In genomic region chr12:79989582-79990110, GRCm38 (mm10) we compare ENCODE assay signal across 9 mouse cellular contexts.
A peak's percentile ranks its signal among the peaks of the same experiment; 100 is the strongest.
DNase-seq lines count a peak whose midpoint lies in the region; ATAC-seq and TF ChIP-seq lines count a peak whose summit lies in the region.
"Had no signal": no experiment of that assay in that cellular context is flagged by ENCODE, and none has a peak within 500 bp of the region (broad histone marks: within the 10 kb centered on the region; RNA-seq: fewer than 3 reads in every experiment).

No protein-coding gene starts in this region.

- H3K4me1 ChIP-seq in lung, embryonic 14.5 days (ENCODE audit: insufficient read depth): peaks cover 64% of the 10 kb centered on the region
- H3K4me1 ChIP-seq in lung, adult 2 months (ENCODE audit: control insufficient read depth, insufficient read depth, low read length): peaks cover 10% of the 10 kb centered on the region
- peaks cover 34% of the 10 kb centered on the region for H3K4me1 ChIP-seq in hindbrain, embryonic 15.5 days (replicated peaks)

- H3K9ac ChIP-seq in lung, embryonic 14.5 days: no peak overlapping the region
- H3K9ac ChIP-seq in hindbrain, embryonic 15.5 days: no peak overlapping the region

- H3ac ChIP-seq in myocyte (ENCODE audit: control insufficient read depth, insufficient read length): peak overlapping the region; percentile 9

- H3K27me3 ChIP-seq in lung, embryonic 14.5 days (ENCODE audit: insufficient read depth, low read length): no peaks in the 10 kb centered on the region
- H3K27me3 ChIP-seq in hindbrain, embryonic 15.5 days: no peaks in the 10 kb centered on the region
- H3K27me3 ChIP-seq in myocyte (ENCODE audit: control insufficient read depth, insufficient read depth, insufficient read length): no peaks in the 10 kb centered on the region

- TF ChIP-seq CTCF in lung, embryonic 14.5 days (IDR thresholded peaks at IDR 0.05; ENCODE audit: low read depth): no peak; the same call in 1 of the 2 replicates
- TF ChIP-seq CTCF in lung, adult 2 months (IDR thresholded peaks at IDR 0.05; ENCODE audit: insufficient read depth, low read length): no peak

- 37% methylated on average over 9 of the region's 9 CpGs for WGBS in lung, embryonic 14.5 days
- 76% methylated on average over 9 of the region's 9 CpGs for WGBS in lung, adult 2 months
- WGBS in hindbrain, embryonic 15.5 days: 41% methylated on average over 8 of the region's 9 CpGs

- ATAC-seq in lung, embryonic 14.5 days (ENCODE audit: insufficient read depth): no peak
- ATAC-seq in hindbrain, embryonic 15.5 days (ENCODE audit: low FRiP score, low read depth): 0 out of 2 replicates have a peak, but pooled peaks have one; percentile 33
- ATAC-seq in megakaryocyte progenitor cell, adult 5-6 weeks (replicated peaks; ENCODE audit: poor library complexity): no peak

- H3K9me3 ChIP-seq in lung, embryonic 14.5 days (ENCODE audit: low read depth, low read length): no peaks in the 10 kb centered on the region
- H3K9me3 ChIP-seq in hindbrain, embryonic 15.5 days: no peaks in the 10 kb centered on the region

- no peak overlapping the region for H3K4me2 ChIP-seq in lung, embryonic 14.5 days
- no peak overlapping the region for H3K4me2 ChIP-seq in hindbrain, embryonic 15.5 days
- no peak overlapping the region for H3K4me2 ChIP-seq in myocyte (ENCODE audit: low read depth)

- no peaks in the 10 kb centered on the region for H3K79me2 ChIP-seq in myocyte (ENCODE audit: control insufficient read depth, insufficient read depth)

- peak overlapping the region; percentile 81 for H3K27ac ChIP-seq in lung, embryonic 14.5 days (ENCODE audit: low read depth)
- peak overlapping the region; percentile 78 for H3K27ac ChIP-seq in hindbrain, embryonic 15.5 days (replicated peaks)

- TF ChIP-seq POLR2A in lung, adult 2 months (IDR thresholded peaks at IDR 0.05; ENCODE audit: borderline replicate concordance, extremely low read depth, low read depth, low read length): no peak
- no peak for TF ChIP-seq POLR2A in myocyte (IDR thresholded peaks at IDR 0.05; ENCODE audit: insufficient read length, low read depth)

- peak; percentile 42 to 54 for DNase-seq in cerebellum, postnatal 14 days
- DNase-seq in cerebellum, adult 9-10 months: no peak
- peak; percentile 58 for DNase-seq in lung, embryonic 14.5 days
- DNase-seq in lung, adult 2 months: no peak
- DNase-seq in layer of hippocampus, adult 8-10 months (ENCODE audit: low spot score in 2 of 2): no peak
- DNase-seq: cerebellum, adult 9-11 months had no signal

- no peak overlapping the region for H3K4me3 ChIP-seq in lung, embryonic 14.5 days (ENCODE audit: low read depth, low read length)
- no peak overlapping the region for H3K4me3 ChIP-seq in lung, adult 2 months (replicated peaks; ENCODE audit: extremely low read depth, low read depth, low read length)
- no peak overlapping the region for H3K4me3 ChIP-seq in hindbrain, embryonic 15.5 days
- H3K4me3 ChIP-seq in myocyte: no peak overlapping the region

- no peaks in the 10 kb centered on the region for H3K36me3 ChIP-seq in lung, embryonic 14.5 days (ENCODE audit: insufficient read depth)
- H3K36me3 ChIP-seq in hindbrain, embryonic 15.5 days: no peaks in the 10 kb centered on the region
- H3K36me3 ChIP-seq in myocyte (ENCODE audit: control insufficient read depth, insufficient read depth): no peaks in the 10 kb centered on the region

TF ChIP-seq in myocyte, 11 proteins besides CTCF, POLR2A, EP300 and RAD21:
- TF ChIP-seq REST (IDR thresholded peaks at IDR 0.05; ENCODE audit: insufficient read depth, insufficient read length) (no peak), POLR2AphosphoS2 (IDR thresholded peaks at IDR 0.05; ENCODE audit: insufficient read length, low read depth) (no peak), TCF12 (IDR thresholded peaks at IDR 0.05; ENCODE audit: insufficient read depth, poor library complexity, severe bottlenecking) (no peak), CEBPB (IDR thresholded peaks at IDR 0.05; ENCODE audit: insufficient read depth, poor library complexity, severe bottlenecking) (no peak), E2F4 (IDR thresholded peaks at IDR 0.05; ENCODE audit: insufficient read depth) (no peak), MYOD1 (IDR thresholded peaks at IDR 0.05; ENCODE audit: control insufficient read depth in 1 of 3, insufficient read length in 2 of 3, low read depth in 2 of 3) (no peak), TCF3 (IDR thresholded peaks at IDR 0.05; ENCODE audit: insufficient read length, low read depth) (no peak), SRF (IDR thresholded peaks at IDR 0.05; ENCODE audit: control insufficient read depth, insufficient read length, low read depth) (no peak), MYOG (IDR thresholded peaks at IDR 0.05; ENCODE audit: control insufficient read depth in 1 of 3, insufficient read depth in 1 of 3, insufficient read length in 2 of 3, low read depth in 2 of 3) (no peak), MAX (IDR thresholded peaks at IDR 0.05; ENCODE audit: low read depth) (no peak)

Comparison
In these comparisons a context has a peak if more than half of its experiments do, and no peak if none do; other contexts are left out.
1. DNase-seq: peak in cerebellum, postnatal 14 days (2 of 2) and lung, embryonic 14.5 days (single experiment); none in cerebellum, adult 9-10 months (single experiment), lung, adult 2 months (single experiment) and layer of hippocampus, adult 8-10 months (0 of 2).